Mouse (Mus musculus): ENCODE measurements at regions not wholly inside any gene's neighbourhood (a gene's known extent, or its start where the extent isn't known, plus 50 kb on each side); places are given as distances from the start of the nearest gene placed in this dataset.

- no peaks in the 10 kb centered on the region for H3K27me3 ChIP-seq (ENCODE audit: control insufficient read depth, insufficient read depth, low read length, poor library complexity, severe bottlenecking)
- no peaks in the 10 kb centered on the region for H3K36me3 ChIP-seq (ENCODE audit: control insufficient read depth, insufficient read depth, low read length, poor library complexity, severe bottlenecking)
- no peak for DNase-seq (ENCODE audit: low read depth, low spot score)
These were observed 63.8 kb upstream of the Dscam start for GRCm38 (mm10) chr16:97234321-97234720.

- no peaks in the 10 kb centered on the region for H3K36me3 ChIP-seq (ENCODE audit: control insufficient read depth, insufficient read depth, low read length, poor library complexity, severe bottlenecking)
- DNase-seq (ENCODE audit: low read depth, low spot score) = no peak
- H3K27me3 ChIP-seq (ENCODE audit: control insufficient read depth, insufficient read depth, low read length, poor library complexity, severe bottlenecking) = no peaks in the 10 kb centered on the region
These were observed 69.1 kb upstream of the Dscam start for GRCm38 (mm10) chr16:97239626-97240025.

- DNase-seq (ENCODE audit: low read depth, low spot score) = no peak
- no peaks in the 10 kb centered on the region for H3K36me3 ChIP-seq (ENCODE audit: control insufficient read depth, insufficient read depth, low read length, poor library complexity, severe bottlenecking)
- no peaks in the 10 kb centered on the region for H3K27me3 ChIP-seq (ENCODE audit: control insufficient read depth, insufficient read depth, low read length, poor library complexity, severe bottlenecking)
These were observed 69.5 kb upstream of the Dscam start for GRCm38 (mm10) chr16:97240085-97240484.

GRCm38 (mm10) chr16:97240859-97241360 lies 70.4 kb upstream of the Dscam start:
- DNase-seq (ENCODE audit: low read depth, low spot score) = no peak
- Histone ChIP-seq H3K36me3 (ENCODE audit: control insufficient read depth, insufficient read depth, low read length, poor library complexity, severe bottlenecking) (no peaks in the 10 kb centered on the region), H3K27me3 (ENCODE audit: control insufficient read depth, insufficient read depth, low read length, poor library complexity, severe bottlenecking) (no peaks in the 10 kb centered on the region)

- Histone ChIP-seq H3K36me3 (ENCODE audit: control insufficient read depth, insufficient read depth, low read length, poor library complexity, severe bottlenecking) (no peaks in the 10 kb centered on the region), H3K27me3 (ENCODE audit: control insufficient read depth, insufficient read depth, low read length, poor library complexity, severe bottlenecking) (no peaks in the 10 kb centered on the region)
- no peak for DNase-seq (ENCODE audit: low read depth, low spot score)
These were observed 71.1 kb upstream of the Dscam start for GRCm38 (mm10) chr16:97241639-97242038.

- H3K27me3 ChIP-seq (ENCODE audit: control insufficient read depth, insufficient read depth, low read length, poor library complexity, severe bottlenecking) = no peaks in the 10 kb centered on the region
- no peak for DNase-seq (ENCODE audit: low read depth, low spot score)
- H3K36me3 ChIP-seq (ENCODE audit: control insufficient read depth, insufficient read depth, low read length, poor library complexity, severe bottlenecking) = no peaks in the 10 kb centered on the region
These were observed 79.9 kb upstream of the Dscam start for GRCm38 (mm10) chr16:97250488-97250887.

GRCm38 (mm10) chr16:97252551-97252950 lies 82.0 kb upstream of the Dscam start:
- no peaks in the 10 kb centered on the region for H3K36me3 ChIP-seq (ENCODE audit: control insufficient read depth, insufficient read depth, low read length, poor library complexity, severe bottlenecking)
- no peaks in the 10 kb centered on the region for H3K27me3 ChIP-seq (ENCODE audit: control insufficient read depth, insufficient read depth, low read length, poor library complexity, severe bottlenecking)
- DNase-seq (ENCODE audit: low read depth, low spot score) = no peak

GRCm38 (mm10) chr16:97252997-97253635 lies 82.6 kb upstream of the Dscam start:
- DNase-seq (ENCODE audit: low read depth, low spot score) = no peak
- no peaks in the 10 kb centered on the region for H3K27me3 ChIP-seq (ENCODE audit: control insufficient read depth, insufficient read depth, low read length, poor library complexity, severe bottlenecking)

GRCm38 (mm10) chr16:97258821-97259220 lies 88.3 kb upstream of the Dscam start:
- Histone ChIP-seq H3K36me3 (ENCODE audit: control insufficient read depth, insufficient read depth, low read length, poor library complexity, severe bottlenecking) (no peaks in the 10 kb centered on the region), H3K27me3 (ENCODE audit: control insufficient read depth, insufficient read depth, low read length, poor library complexity, severe bottlenecking) (no peaks in the 10 kb centered on the region)
- DNase-seq (ENCODE audit: low read depth, low spot score) = no peak

More at GRCm38 (mm10) chr16:97252997-97253635, 82.6 kb upstream of the Dscam start:
- no peaks in the 10 kb centered on the region for H3K36me3 ChIP-seq (ENCODE audit: control insufficient read depth, insufficient read depth, low read length, poor library complexity, severe bottlenecking)

- no peaks in the 10 kb centered on the region for H3K27me3 ChIP-seq (ENCODE audit: control insufficient read depth, insufficient read depth, low read length, poor library complexity, severe bottlenecking)
- H3K36me3 ChIP-seq (ENCODE audit: control insufficient read depth, insufficient read depth, low read length, poor library complexity, severe bottlenecking) = no peaks in the 10 kb centered on the region
- DNase-seq (ENCODE audit: low read depth, low spot score) = no peak
These were observed 92.9 kb upstream of the Dscam start for GRCm38 (mm10) chr16:97263451-97263850.

- no peak for DNase-seq (ENCODE audit: low read depth, low spot score)
- no peaks in the 10 kb centered on the region for H3K27me3 ChIP-seq (ENCODE audit: control insufficient read depth, insufficient read depth, low read length, poor library complexity, severe bottlenecking)
- H3K36me3 ChIP-seq (ENCODE audit: control insufficient read depth, insufficient read depth, low read length, poor library complexity, severe bottlenecking) = no peaks in the 10 kb centered on the region
These were observed 86.0 kb upstream of the Bace2 start for GRCm38 (mm10) chr16:97270417-97271133.

GRCm38 (mm10) chr16:97271264-97271663 lies 85.3 kb upstream of the Bace2 start:
- no peak for DNase-seq (ENCODE audit: low read depth, low spot score)
- H3K27me3 ChIP-seq (ENCODE audit: control insufficient read depth, insufficient read depth, low read length, poor library complexity, severe bottlenecking) = no peaks in the 10 kb centered on the region
- no peaks in the 10 kb centered on the region for H3K36me3 ChIP-seq (ENCODE audit: control insufficient read depth, insufficient read depth, low read length, poor library complexity, severe bottlenecking)

- H3K36me3 ChIP-seq (ENCODE audit: control insufficient read depth, insufficient read depth, low read length, poor library complexity, severe bottlenecking) = no peaks in the 10 kb centered on the region
- peak; percentile 64 for DNase-seq (ENCODE audit: low read depth, low spot score)
- no peaks in the 10 kb centered on the region for H3K27me3 ChIP-seq (ENCODE audit: control insufficient read depth, insufficient read depth, low read length, poor library complexity, severe bottlenecking)
These were observed 84.4 kb upstream of the Bace2 start for GRCm38 (mm10) chr16:97272035-97272631.

- H3K27me3 ChIP-seq (ENCODE audit: control insufficient read depth, insufficient read depth, low read length, poor library complexity, severe bottlenecking) = no peaks in the 10 kb centered on the region; the same call in 1 of the 2 replicates
- DNase-seq (ENCODE audit: low read depth, low spot score) = no peak
These were observed 77.6 kb upstream of the Bace2 start for GRCm38 (mm10) chr16:97278913-97279312.

GRCm38 (mm10) chr16:97281615-97282110 lies 74.9 kb upstream of the Bace2 start:
- no peaks in the 10 kb centered on the region for H3K36me3 ChIP-seq (ENCODE audit: control insufficient read depth, insufficient read depth, low read length, poor library complexity, severe bottlenecking)
- no peaks in the 10 kb centered on the region; the same call in 1 of the 2 replicates for H3K27me3 ChIP-seq (ENCODE audit: control insufficient read depth, insufficient read depth, low read length, poor library complexity, severe bottlenecking)
- DNase-seq (ENCODE audit: low read depth, low spot score) = no peak

More at GRCm38 (mm10) chr16:97278913-97279312, 77.6 kb upstream of the Bace2 start:
- H3K36me3 ChIP-seq (ENCODE audit: control insufficient read depth, insufficient read depth, low read length, poor library complexity, severe bottlenecking) = no peaks in the 10 kb centered on the region
